In the genomic region with DNA sequence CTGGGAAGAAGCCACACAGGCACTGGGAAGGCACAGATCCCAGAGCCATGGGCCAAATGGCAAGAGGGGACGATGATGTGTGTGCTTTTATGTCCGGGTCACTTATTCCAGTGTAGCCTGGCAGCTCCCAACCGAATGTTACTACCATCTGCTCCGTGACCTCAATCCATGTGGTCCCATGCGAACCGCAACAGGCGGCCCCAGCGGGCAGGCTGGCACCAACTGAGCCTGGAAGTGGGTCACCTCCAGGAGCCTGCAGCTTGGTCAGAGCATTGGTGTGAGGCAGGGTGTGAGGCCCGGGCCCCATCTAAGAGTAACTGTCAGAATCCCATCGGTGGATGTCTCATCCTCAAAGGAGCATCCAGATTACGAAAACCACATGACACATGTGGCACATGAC, we compare ENCODE assay signal across 32 mouse cellular contexts.
A peak's percentile ranks its signal among the peaks of the same experiment; 100 is the strongest.
DNase-seq lines count a peak whose midpoint lies in the region; ATAC-seq lines count a peak whose summit lies in the region.
"Had no signal": no experiment of that assay in that cellular context is flagged by ENCODE, and none has a peak within 500 bp of the region (broad histone marks: within the 10 kb centered on the region; RNA-seq: fewer than 3 reads in every experiment).

No protein-coding gene starts in this region.

- H3K9me3 ChIP-seq in midbrain, embryonic 13.5 days: no peaks in the 10 kb centered on the region
- H3K9me3 ChIP-seq: embryonic facial prominence, embryonic 13.5 days; forebrain, embryonic 12.5 days; heart, embryonic 10.5 days; limb, embryonic 10.5 days; limb, embryonic 15.5 days; neural tube, embryonic 15.5 days had no signal

- ATAC-seq in midbrain, embryonic 13.5 days: no peak
- ATAC-seq: activated CD4-positive, CD25-positive, alpha-beta regulatory T cell, adult 4 months; CD4-positive, CD25-positive, alpha-beta regulatory T cell, adult 4 months; forebrain, postnatal 0 days; intestine, postnatal 0 days had no signal

- no peak overlapping the region for H3K9ac ChIP-seq in midbrain, embryonic 13.5 days (replicated peaks)
- H3K9ac ChIP-seq: embryonic facial prominence, embryonic 13.5 days; forebrain, embryonic 12.5 days; forebrain, postnatal 0 days; hindbrain, embryonic 14.5 days; limb, embryonic 15.5 days; liver, embryonic 14.5 days; neural tube, embryonic 15.5 days had no signal

- WGBS in midbrain, embryonic 13.5 days: 94% methylated on average over 11 of the region's 11 CpGs

- DNase-seq in Muller cell, postnatal 12 days (ENCODE audit: inconsistent ontology term): peak; percentile 87
- DNase-seq in cerebellum, adult 18-20 months: peak; percentile 2 to 20
- peak; percentile 35 to 56 for DNase-seq in cerebellum, postnatal 10 days
- peak; percentile 20 for DNase-seq in retina, adult 2 months (ENCODE audit: low read depth, low spot score)
- DNase-seq in layer of hippocampus, postnatal 14 days (ENCODE audit: low spot score in 2 of 2): no peak
- no peak for DNase-seq in gastrocnemius, adult 8-10 months (ENCODE audit: low spot score in 2 of 2)
- DNase-seq: adrenal gland, adult 2 months; adrenal gland, postnatal 36 days; embryo, embryonic 11 days; forebrain, postnatal 0 days; gastrocnemius, postnatal 25 days; heart, adult 11 months; heart, postnatal 4 days; kidney, postnatal 14 days; lung, adult 2 months; lung, postnatal 10 days; midbrain, embryonic 14.5 days; thymus, adult 2 months; thymus, postnatal 36 days had no signal

- no peak overlapping the region for H3K27ac ChIP-seq in midbrain, embryonic 13.5 days
- H3K27ac ChIP-seq: embryonic facial prominence, embryonic 13.5 days; forebrain, embryonic 12.5 days; heart, embryonic 10.5 days; hindbrain, embryonic 14.5 days; limb, embryonic 10.5 days; limb, embryonic 15.5 days; liver, embryonic 14.5 days; macrophage; neural tube, embryonic 15.5 days had no signal

- H3K36me3 ChIP-seq in midbrain, embryonic 13.5 days: no peaks in the 10 kb centered on the region
- H3K36me3 ChIP-seq: embryonic facial prominence, embryonic 13.5 days; forebrain, embryonic 12.5 days; heart, embryonic 10.5 days; limb, embryonic 10.5 days; limb, embryonic 15.5 days; neural tube, embryonic 15.5 days had no signal

- no peak overlapping the region for H3K4me3 ChIP-seq in midbrain, embryonic 13.5 days (replicated peaks)
- H3K4me3 ChIP-seq: embryonic facial prominence, embryonic 13.5 days; forebrain, embryonic 12.5 days; heart, embryonic 10.5 days; limb, embryonic 10.5 days; limb, embryonic 15.5 days; neural tube, embryonic 15.5 days had no signal

- peaks cover 10% of the 10 kb centered on the region for H3K4me1 ChIP-seq in midbrain, embryonic 13.5 days (replicated peaks)

- H3K27me3 ChIP-seq in midbrain, embryonic 13.5 days: peaks cover 16% of the 10 kb centered on the region
- H3K27me3 ChIP-seq: neural tube, embryonic 15.5 days had no signal

- H3K4me2 ChIP-seq in midbrain, embryonic 13.5 days (replicated peaks): no peak overlapping the region
- H3K4me2 ChIP-seq: embryonic facial prominence, embryonic 13.5 days; forebrain, embryonic 12.5 days; hindbrain, embryonic 14.5 days; limb, embryonic 15.5 days; neural tube, embryonic 15.5 days had no signal

Comparison
In these comparisons a context has a peak if more than half of its experiments do, and no peak if none do; other contexts are left out.
1. DNase-seq: peak in Muller cell, postnatal 12 days (single experiment), cerebellum, adult 18-20 months (2 of 2), cerebellum, postnatal 10 days (2 of 2) and retina, adult 2 months (single experiment); none in layer of hippocampus, postnatal 14 days (0 of 2) and gastrocnemius, adult 8-10 months (0 of 2).